Mouse (Mus musculus) hindbrain, embryonic 11.5 days (tissue): ENCODE measurements around the gene Uhrf1. TPM values are rescaled to one million over a fixed set of nuclear protein-coding genes. Genes with fewer than 3 reads are reported as not detected.

Experiments used
- ATAC-seq: fragments of 200-750 bp; cut with Nextera tagmentation; 2 replicates; pipeline ENCODE4 v1.8.0; 2017; ENCODE audit warnings: mild to moderate bottlenecking, moderate TSS enrichment, moderate library complexity; ENCODE audit not compliant: low FRiP score
- DNase-seq: peaks from one replicate; pipeline ENCODE4 v3.0.0-alpha.2; 2015; ENCODE audit warnings: low spot score
- H3K27ac ChIP-seq: fragments of 300-500 bp; sonication (generic); 2 replicates; pipeline ENCODE4 v1.5.1; 2014; ENCODE audit warnings: mild to moderate bottlenecking, low read depth, low read length
- H3K27me3 ChIP-seq: fragments of 300-500 bp; sonication (generic); 2 replicates; pipeline ENCODE4 v1.6.1; 2014; ENCODE audit warnings: mild to moderate bottlenecking, low read length, moderate library complexity, mixed read lengths; ENCODE audit not compliant: control insufficient read depth, insufficient read depth
- H3K36me3 ChIP-seq: fragments of 300-500 bp; sonication (generic); 2 replicates; pipeline ENCODE4 v1.6.1; 2014; ENCODE audit warnings: mild to moderate bottlenecking, low read length, moderate library complexity, mixed read lengths; ENCODE audit not compliant: control insufficient read depth, insufficient read depth
- H3K4me1 ChIP-seq: fragments of 300-500 bp; sonication (generic); replicated peaks from 2 replicates; pipeline ENCODE4 v1.6.1; 2014; ENCODE audit warnings: low read length, mixed read lengths; ENCODE audit not compliant: control insufficient read depth, insufficient read depth
- H3K4me2 ChIP-seq: fragments of 300-500 bp; sonication (generic); replicated peaks from 2 replicates; pipeline ENCODE4 v1.6.1; 2014; ENCODE audit warnings: mild to moderate bottlenecking, low read depth, low read length
- H3K4me3 ChIP-seq: fragments of 300-500 bp; sonication (generic); 2 replicates; pipeline ENCODE4 v1.5.1; 2014; ENCODE audit warnings: low read depth, low read length
- H3K9ac ChIP-seq: fragments of 300-500 bp; sonication (generic); 2 replicates; pipeline ENCODE4 v1.6.1; 2014; ENCODE audit warnings: low read depth, low read length
- H3K9me3 ChIP-seq: fragments of 300-500 bp; sonication (generic); 2 replicates; pipeline ENCODE4 v1.6.1; 2016; ENCODE audit warnings: low read length; ENCODE audit not compliant: control insufficient read depth
- WGBS: fragments of 180-500 bp; shearing (Covaris S2); extraction: QIAGEN DNeasy Blood & Tissue Kit; methylation state at CpG from one replicate; pipeline ENCODE4 v1.1.7; 2014; 5-methylcytosine and 5-hydroxymethylcytosine counted together
- polyA plus RNA-seq: library from polyadenylated mRNA; unstranded; fragments of >200 nt; fragmentation: Nextera tagmentation; extraction: Ambion mirVana; gene quantifications from 2 replicates; pipeline ENCODE4 v1.2.1, GENCODE M21; 2014

The Uhrf1 gene
- polyA plus RNA-seq, 1 experiment from 2014 or later, result 77.7 TPM

GRCm38 (mm10) chr17:56371029-56371660 is 68.0 kb downstream of the Uhrf1 start:
- no peak for DNase-seq
- H3K4me2 ChIP-seq, result no peak overlapping the region
- no peaks in the 10 kb centered on the region; the same call in none of the 2 replicates for H3K4me1 ChIP-seq
- H3K9me3 ChIP-seq, result no peaks in the 10 kb centered on the region
- H3K36me3 ChIP-seq, result 0 out of 2 replicates have a peak, but pooled peaks cover 2% of the 10 kb centered on the region
- no peak for ATAC-seq
- no peaks in the 10 kb centered on the region for H3K27me3 ChIP-seq
- WGBS, result 92% methylated on average over 15 of the region's 15 CpGs
- no peak overlapping the region for H3K9ac ChIP-seq
- no peak overlapping the region for H3K4me3 ChIP-seq
- no peak overlapping the region for H3K27ac ChIP-seq

GRCm38 (mm10) chr17:56372109-56372508 is 69.0 kb downstream of the Uhrf1 start:
- H3K4me2 ChIP-seq, result no peak overlapping the region
- no peak overlapping the region for H3K27ac ChIP-seq
- no peaks in the 10 kb centered on the region; the same call in 1 of the 2 replicates for H3K4me1 ChIP-seq
- H3K9ac ChIP-seq, result no peak overlapping the region
- DNase-seq, result no peak
- no peaks in the 10 kb centered on the region for H3K9me3 ChIP-seq
- no peak overlapping the region for H3K4me3 ChIP-seq
- ATAC-seq, result no peak
- 77% methylated on average over 4 of the region's 4 CpGs for WGBS
- peaks cover 6% of the 10 kb centered on the region; the same call in 1 of the 2 replicates for H3K36me3 ChIP-seq
- no peaks in the 10 kb centered on the region for H3K27me3 ChIP-seq

Other genes starting within 250 kb of the Uhrf1 start
- 50.6 and 51.1 TPM in 2 replicates for gene Ubxn6, start 228.3 kb upstream of the Uhrf1 start, polyA plus RNA-seq
- gene Hdgfl2, start 223.7 kb upstream of the Uhrf1 start, polyA plus RNA-seq, result 100 and 113 TPM in 2 replicates
- gene Plin4, start 193.5 kb upstream of the Uhrf1 start, polyA plus RNA-seq, result 0.07 and 0.09 TPM in 2 replicates
- gene Plin5, start 185.7 kb upstream of the Uhrf1 start, polyA plus RNA-seq, result 0.20 and 0.28 TPM in 2 replicates
- gene Lrg1, start 181.3 kb upstream of the Uhrf1 start, polyA plus RNA-seq, result 0.21 TPM in 1 of 2 replicates, not detected in the other
- gene Sema6b, start 163.0 kb upstream of the Uhrf1 start, polyA plus RNA-seq, result 2.5 and 2.6 TPM in 2 replicates
- gene Tnfaip8l1, start 140.8 kb upstream of the Uhrf1 start, polyA plus RNA-seq, result 8.5 and 9.9 TPM in 2 replicates
- 62.1 and 62.9 TPM in 2 replicates for gene Mydgf, start 119.4 kb upstream of the Uhrf1 start, polyA plus RNA-seq
- 26.2 and 27.6 TPM in 2 replicates for gene Dpp9, start 84.4 kb upstream of the Uhrf1 start, polyA plus RNA-seq
- 12.8 and 14.4 TPM in 2 replicates for gene Fem1a, start 46.5 kb upstream of the Uhrf1 start, polyA plus RNA-seq
- gene Ticam1, start 26.5 kb upstream of the Uhrf1 start, polyA plus RNA-seq, result 2.1 and 2.7 TPM in 2 replicates
- gene Plin3, start 10.4 kb upstream of the Uhrf1 start, polyA plus RNA-seq, result 25.0 and 26.2 TPM in 2 replicates
- not detected in 2 replicates for gene Arrdc5, start 3.0 kb upstream of the Uhrf1 start, polyA plus RNA-seq
- gene Kdm4b, start 22.7 kb downstream of the Uhrf1 start, polyA plus RNA-seq, result 33.7 and 39.0 TPM in 2 replicates
- 142 and 156 TPM in 2 replicates for gene Ptprs, start 173.2 kb downstream of the Uhrf1 start, polyA plus RNA-seq
- gene Znrf4, start 209.1 kb downstream of the Uhrf1 start, polyA plus RNA-seq, result not detected in 2 replicates